Mouse (Mus musculus): ENCODE data around the gene Ccdc169. TPM values are rescaled to one million over a fixed set of nuclear protein-coding genes. Genes with fewer than 3 reads are reported as not detected.
A peak's percentile ranks its signal among the peaks of the same experiment; 100 is the strongest.

Gene Ccdc169
- polyA plus RNA-seq, 1 experiment, result 0.05 TPM

DNA sequence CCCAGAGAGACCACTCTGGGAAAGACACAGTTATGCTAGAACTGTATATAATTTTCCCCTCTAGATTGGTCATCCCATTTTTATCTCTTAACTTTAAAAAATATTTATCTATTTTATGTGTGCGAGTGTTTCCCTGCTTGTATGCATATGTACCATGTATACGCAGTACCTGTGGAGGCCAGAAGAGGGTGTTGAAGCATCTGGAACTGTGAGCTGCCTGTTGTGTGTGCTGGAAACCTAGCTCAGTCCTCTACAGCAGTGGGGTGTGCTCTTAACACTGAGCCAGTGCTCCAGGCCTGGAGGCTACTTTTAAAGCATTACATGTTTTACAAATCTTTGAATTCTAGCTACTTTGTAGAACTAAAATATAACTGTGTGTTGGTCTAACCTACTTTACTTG, 69.3 kb downstream of the Ccdc169 start:
- Histone ChIP-seq H3K27me3 (ENCODE audit: control insufficient read depth, insufficient read depth, insufficient read length) (no peaks in the 10 kb centered on the region), H3K36me3 (ENCODE audit: control insufficient read depth, insufficient read depth) (no peaks in the 10 kb centered on the region), H3K79me2 (ENCODE audit: control insufficient read depth, insufficient read depth) (no peaks in the 10 kb centered on the region), H3ac (ENCODE audit: control insufficient read depth, insufficient read length, low read depth) (no peak overlapping the region), H3K79me3 (ENCODE audit: low read depth) (no peaks in the 10 kb centered on the region), H3K4me3 (ENCODE audit: insufficient read depth, poor library complexity, severe bottlenecking) (no peak overlapping the region)
- TF ChIP-seq FOSL1 (IDR thresholded peaks at IDR 0.05; ENCODE audit: insufficient read depth, low read length, poor library complexity, severe bottlenecking), result no peak
- no peak for TF ChIP-seq MYOG (IDR thresholded peaks at IDR 0.05; ENCODE audit: control insufficient read depth, extremely low read depth, insufficient read length)
- no peak for TF ChIP-seq USF1 (IDR thresholded peaks at IDR 0.05; ENCODE audit: low read depth)

DNA sequence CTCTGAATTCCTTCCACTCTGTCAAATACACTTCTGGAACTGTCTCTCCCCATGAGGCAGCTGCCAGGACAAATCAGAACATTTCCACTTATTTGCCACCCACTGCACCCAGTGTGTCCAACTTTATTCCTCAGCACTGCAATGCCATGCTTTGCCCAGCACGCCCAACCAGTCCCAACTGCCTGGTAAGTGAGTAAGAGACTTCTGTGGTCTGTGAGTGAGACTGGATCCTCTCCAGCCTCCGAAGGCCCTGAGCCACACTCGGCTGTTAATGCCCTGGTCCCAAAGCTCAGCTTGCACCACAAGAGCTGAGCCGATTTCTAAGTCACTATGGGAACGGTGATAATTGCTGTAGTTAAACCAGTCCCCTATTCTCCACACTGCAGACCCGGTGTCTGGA, 70.5 kb downstream of the Ccdc169 start:
- no peaks in the 10 kb centered on the region for H3K79me2 ChIP-seq (ENCODE audit: control insufficient read depth, insufficient read depth)
- no peak overlapping the region for H3K4me3 ChIP-seq (ENCODE audit: insufficient read depth, poor library complexity, severe bottlenecking)
- H3K79me3 ChIP-seq (ENCODE audit: low read depth), result no peaks in the 10 kb centered on the region
- no peak overlapping the region for H3ac ChIP-seq (ENCODE audit: control insufficient read depth, insufficient read length, low read depth)
- TF ChIP-seq MYOG (IDR thresholded peaks at IDR 0.05; ENCODE audit: control insufficient read depth, extremely low read depth, insufficient read length), result no peak
- TF ChIP-seq MAX (IDR thresholded peaks at IDR 0.05), result no peak
- TF ChIP-seq CEBPB (IDR thresholded peaks at IDR 0.05; ENCODE audit: low read depth), result no peak
- TF ChIP-seq MYOD1 (IDR thresholded peaks at IDR 0.05; ENCODE audit: control insufficient read depth, insufficient read length, low read depth), result peak; percentile 42
- no peaks in the 10 kb centered on the region for H3K36me3 ChIP-seq (ENCODE audit: control insufficient read depth, insufficient read depth)
- no peaks in the 10 kb centered on the region for H3K27me3 ChIP-seq (ENCODE audit: control insufficient read depth, insufficient read depth, insufficient read length)

DNA sequence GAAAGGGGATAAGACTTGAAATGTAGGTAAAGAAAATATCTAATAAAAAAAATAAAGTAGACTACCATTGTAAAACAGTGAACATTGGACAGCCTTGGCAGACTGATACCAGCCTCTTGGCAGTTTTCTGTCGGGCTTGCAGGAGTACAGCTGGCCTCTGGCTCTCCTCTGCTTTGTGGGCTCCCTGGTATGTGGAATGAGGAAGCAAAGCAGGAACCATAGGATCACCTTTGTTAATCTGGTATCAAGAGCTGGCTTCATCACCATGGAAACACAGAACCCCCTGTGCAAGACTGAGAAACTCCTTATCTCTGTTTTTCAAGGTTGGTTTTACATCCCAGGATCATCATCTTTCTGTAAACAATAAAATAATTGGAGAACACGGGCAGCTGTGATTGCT, 75.1 kb downstream of the Ccdc169 start:
- H3K27me3 ChIP-seq (ENCODE audit: control insufficient read depth, insufficient read depth, insufficient read length), result no peaks in the 10 kb centered on the region
- H3K79me2 ChIP-seq (ENCODE audit: control insufficient read depth, insufficient read depth), result no peaks in the 10 kb centered on the region
- no peaks in the 10 kb centered on the region for H3K36me3 ChIP-seq (ENCODE audit: control insufficient read depth, insufficient read depth)
- H3K79me3 ChIP-seq (ENCODE audit: low read depth), result no peaks in the 10 kb centered on the region
- no peak for TF ChIP-seq CTCF (IDR thresholded peaks at IDR 0.05; ENCODE audit: control insufficient read depth, insufficient read depth, insufficient read length)
- TF ChIP-seq FOSL1 (IDR thresholded peaks at IDR 0.05; ENCODE audit: insufficient read depth, low read length, poor library complexity, severe bottlenecking), result no peak
- no peak for TF ChIP-seq USF1 (IDR thresholded peaks at IDR 0.05; ENCODE audit: low read depth)
- no peak for TF ChIP-seq CEBPB (IDR thresholded peaks at IDR 0.05; ENCODE audit: low read depth)
- TF ChIP-seq MAX (IDR thresholded peaks at IDR 0.05), result no peak
- no peak for TF ChIP-seq MYOG (IDR thresholded peaks at IDR 0.05; ENCODE audit: control insufficient read depth, extremely low read depth, insufficient read length)
- TF ChIP-seq MYOD1 (IDR thresholded peaks at IDR 0.05; ENCODE audit: control insufficient read depth, insufficient read length, low read depth), result no peak
- no peak overlapping the region for H3ac ChIP-seq (ENCODE audit: control insufficient read depth, insufficient read length, low read depth)
- no peak overlapping the region for H3K4me3 ChIP-seq (ENCODE audit: insufficient read depth, poor library complexity, severe bottlenecking)

DNA sequence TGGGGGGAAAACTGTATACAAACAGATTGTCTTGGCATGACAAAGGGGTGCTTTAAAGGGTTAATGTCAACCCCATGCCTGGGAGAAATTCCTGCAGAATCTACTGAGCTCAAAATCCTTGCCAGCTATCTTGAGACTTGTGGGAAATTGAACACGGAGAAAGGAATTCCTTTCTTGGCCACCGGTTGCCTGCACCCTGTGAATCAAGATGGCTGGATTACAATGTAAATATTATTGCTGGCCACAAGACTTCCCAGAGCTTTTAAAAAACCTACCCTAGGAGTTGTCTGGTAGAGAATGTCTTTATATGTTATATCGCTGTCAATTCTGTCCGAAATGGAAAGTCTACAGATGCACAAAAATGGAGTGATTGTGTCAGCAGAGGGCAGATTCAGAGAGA, 76.6 kb downstream of the Ccdc169 start:
- H3ac ChIP-seq (ENCODE audit: control insufficient read depth, insufficient read length, low read depth), result no peak overlapping the region
- no peaks in the 10 kb centered on the region for H3K79me3 ChIP-seq (ENCODE audit: low read depth)
- TF ChIP-seq CTCF (IDR thresholded peaks at IDR 0.05; ENCODE audit: control insufficient read depth, insufficient read depth, insufficient read length), result no peak
- no peaks in the 10 kb centered on the region for H3K36me3 ChIP-seq (ENCODE audit: control insufficient read depth, insufficient read depth)
- H3K79me2 ChIP-seq (ENCODE audit: control insufficient read depth, insufficient read depth), result no peaks in the 10 kb centered on the region
- H3K27me3 ChIP-seq (ENCODE audit: control insufficient read depth, insufficient read depth, insufficient read length), result no peaks in the 10 kb centered on the region
- H3K4me3 ChIP-seq (ENCODE audit: insufficient read depth, poor library complexity, severe bottlenecking), result no peak overlapping the region

DNA sequence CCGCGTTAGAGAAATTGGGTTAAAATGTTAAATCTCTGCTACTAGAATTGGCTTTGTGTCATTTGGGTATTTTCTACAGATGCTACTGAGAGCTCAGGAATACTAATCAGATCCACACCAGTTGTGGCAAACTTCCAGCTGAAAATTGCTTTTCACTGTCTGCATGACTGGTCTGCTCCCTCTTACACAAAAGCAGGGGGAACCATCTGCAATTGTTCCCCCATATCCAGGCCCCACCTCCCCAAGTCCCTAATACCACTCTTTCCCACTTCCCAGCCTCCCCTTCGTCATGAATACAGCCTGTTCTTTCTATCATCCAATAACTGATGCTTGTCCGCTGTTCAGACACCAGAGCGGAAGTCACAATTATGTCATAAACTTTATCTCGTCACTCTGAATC, 77.3 kb downstream of the Ccdc169 start:
- H3K27me3 ChIP-seq (ENCODE audit: control insufficient read depth, insufficient read depth, insufficient read length), result no peaks in the 10 kb centered on the region
- no peaks in the 10 kb centered on the region for H3K79me3 ChIP-seq (ENCODE audit: low read depth)
- H3K36me3 ChIP-seq (ENCODE audit: control insufficient read depth, insufficient read depth), result no peaks in the 10 kb centered on the region
- no peak overlapping the region for H3K4me3 ChIP-seq (ENCODE audit: insufficient read depth, poor library complexity, severe bottlenecking)
- H3K79me2 ChIP-seq (ENCODE audit: control insufficient read depth, insufficient read depth), result no peaks in the 10 kb centered on the region
- TF ChIP-seq CTCF (IDR thresholded peaks at IDR 0.05; ENCODE audit: control insufficient read depth, insufficient read depth, insufficient read length) (no peak), MAX (IDR thresholded peaks at IDR 0.05) (no peak), USF1 (IDR thresholded peaks at IDR 0.05; ENCODE audit: low read depth) (no peak), CEBPB (IDR thresholded peaks at IDR 0.05; ENCODE audit: low read depth) (no peak)
- H3ac ChIP-seq (ENCODE audit: control insufficient read depth, insufficient read length, low read depth), result no peak overlapping the region

DNA sequence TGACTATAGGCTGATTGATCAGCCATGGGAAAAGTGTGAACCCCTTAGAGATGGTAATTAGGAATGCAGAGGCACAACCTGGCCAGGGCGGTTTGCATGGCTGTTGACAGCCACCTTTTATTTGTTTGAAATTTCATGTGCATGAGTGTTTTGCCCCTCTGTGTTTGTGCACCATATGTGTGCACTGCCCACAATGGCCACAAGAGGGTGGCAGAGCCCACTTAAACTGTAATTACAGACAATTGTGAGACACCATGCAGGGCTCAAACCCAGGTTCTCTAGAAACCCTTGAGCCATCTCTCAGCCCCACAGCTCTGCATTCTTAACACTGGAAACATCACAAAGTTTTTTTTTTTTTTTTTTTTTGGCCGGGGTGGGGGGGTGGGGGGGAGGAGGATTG, 85.4 kb downstream of the Ccdc169 start:
- no peaks in the 10 kb centered on the region for H3K79me3 ChIP-seq (ENCODE audit: low read depth)
- no peaks in the 10 kb centered on the region for H3K79me2 ChIP-seq (ENCODE audit: control insufficient read depth, insufficient read depth)
- no peaks in the 10 kb centered on the region for H3K27me3 ChIP-seq (ENCODE audit: control insufficient read depth, insufficient read depth, insufficient read length)
- H3ac ChIP-seq (ENCODE audit: control insufficient read depth, insufficient read length, low read depth), result no peak overlapping the region
- TF ChIP-seq USF1 (IDR thresholded peaks at IDR 0.05; ENCODE audit: low read depth) (no peak), CEBPB (IDR thresholded peaks at IDR 0.05; ENCODE audit: low read depth) (no peak), MYOG (IDR thresholded peaks at IDR 0.05; ENCODE audit: control insufficient read depth, extremely low read depth, insufficient read length) (no peak), MYOD1 (IDR thresholded peaks at IDR 0.05; ENCODE audit: control insufficient read depth, insufficient read length, low read depth) (no peak), CTCF (IDR thresholded peaks at IDR 0.05; ENCODE audit: control insufficient read depth, insufficient read depth, insufficient read length) (no peak), MAX (IDR thresholded peaks at IDR 0.05) (no peak), FOSL1 (IDR thresholded peaks at IDR 0.05; ENCODE audit: insufficient read depth, low read length, poor library complexity, severe bottlenecking) (no peak)
- no peaks in the 10 kb centered on the region for H3K36me3 ChIP-seq (ENCODE audit: control insufficient read depth, insufficient read depth)
- H3K4me3 ChIP-seq (ENCODE audit: insufficient read depth, poor library complexity, severe bottlenecking), result no peak overlapping the region

Small RNA genes lying within 50 kb of the gene (microRNA-seq; reads per million reads assigned to microRNA genes)
- not detected for gene Gm22029 (ENCODE audit: borderline microRNAs expressed)

Other genes starting within 250 kb of the Ccdc169 start
- not detected for gene Sertm1, start 221.5 kb upstream of the Ccdc169 start, polyA plus RNA-seq (2012; fragmentation: generic; extraction: Trizol)
- not detected for gene Ccna1, start 81.8 kb upstream of the Ccdc169 start, polyA plus RNA-seq (2012; fragmentation: generic; extraction: Trizol)
- 24.0 TPM for gene Spg20, start 25.2 kb upstream of the Ccdc169 start, polyA plus RNA-seq (2012; fragmentation: generic; extraction: Trizol)
- gene Sohlh2, start 44.7 kb downstream of the Ccdc169 start, polyA plus RNA-seq (2012; fragmentation: generic; extraction: Trizol), result 0.02 TPM
- 2.2 TPM for gene Dclk1, start 105.0 kb downstream of the Ccdc169 start, polyA plus RNA-seq (2012; fragmentation: generic; extraction: Trizol)

All from C2C12 (cell line).